Mouse (Mus musculus): ENCODE results near the gene Hpf1.

- no peak for TF ChIP-seq POLR2A (IDR thresholded peaks at IDR 0.05; ENCODE audit: low read depth, low read length)
- TF ChIP-seq CTCF (conservative IDR thresholded peaks at IDR 0.05; ENCODE audit: insufficient read depth, insufficient read length, low read depth, low read length): no peak
Observed at GRCm38 (mm10) chr8:60858911-60859476, 31.2 kb upstream of the Hpf1 start.

All from kidney, adult 2 months (tissue).